Mouse (Mus musculus) brain, adult 2 months (tissue): ENCODE results near the gene Ppp2r3a.

Experiments used
- DNase-seq: peaks from one replicate; pipeline ENCODE4 v3.0.0; 2011; ENCODE audit warnings: low read depth, low spot score

Ppp2r3a gene

GRCm38 (mm10) chr9:101251644-101252337 is at the start of gene Ppp2r3a:
Gene Ppp2r3a (minus strand): TSS chr9:101251795.
- peak; percentile 95 for DNase-seq

GRCm38 (mm10) chr9:101300441-101300935 is 48.9 kb upstream of the Ppp2r3a start:
- DNase-seq: no peak

GRCm38 (mm10) chr9:101291676-101292660 is 40.4 kb upstream of the Ppp2r3a start:
- DNase-seq: peak; percentile 46

- DNase-seq: no peak
Measured at GRCm38 (mm10) chr9:101290876-101291275, 39.3 kb upstream of the Ppp2r3a start.

- DNase-seq: no peak
Measured at GRCm38 (mm10) chr9:101289750-101290149, 38.2 kb upstream of the Ppp2r3a start.

GRCm38 (mm10) chr9:101288901-101289647 is 37.5 kb upstream of the Ppp2r3a start:
- DNase-seq: no peak

GRCm38 (mm10) chr9:101286766-101287165 is 35.2 kb upstream of the Ppp2r3a start:
- peak; percentile 51 for DNase-seq

GRCm38 (mm10) chr9:101284049-101284448 is 32.5 kb upstream of the Ppp2r3a start:
- no peak for DNase-seq

GRCm38 (mm10) chr9:101282651-101283050 is 31.1 kb upstream of the Ppp2r3a start:
- no peak for DNase-seq

- no peak for DNase-seq
Measured at GRCm38 (mm10) chr9:101281906-101282305, 30.3 kb upstream of the Ppp2r3a start.

- DNase-seq: no peak
Measured at GRCm38 (mm10) chr9:101281326-101281725, 29.7 kb upstream of the Ppp2r3a start.

GRCm38 (mm10) chr9:101280867-101281266 is 29.3 kb upstream of the Ppp2r3a start:
- no peak for DNase-seq

- no peak for DNase-seq
Measured at GRCm38 (mm10) chr9:101280211-101280610, 28.6 kb upstream of the Ppp2r3a start.

- DNase-seq: no peak
Measured at GRCm38 (mm10) chr9:101272715-101273114, 21.1 kb upstream of the Ppp2r3a start.

GRCm38 (mm10) chr9:101270020-101270419 is 18.4 kb upstream of the Ppp2r3a start:
- DNase-seq: no peak

- no peak for DNase-seq
Measured at GRCm38 (mm10) chr9:101266043-101266442, 14.4 kb upstream of the Ppp2r3a start.

- DNase-seq: peak; percentile 79
Measured at GRCm38 (mm10) chr9:101265546-101265945, 14.0 kb upstream of the Ppp2r3a start.

- DNase-seq: no peak
Measured at GRCm38 (mm10) chr9:101262815-101263214, 11.2 kb upstream of the Ppp2r3a start.

- DNase-seq: peak; percentile 36
Measured at GRCm38 (mm10) chr9:101261989-101262571, 10.5 kb upstream of the Ppp2r3a start.

GRCm38 (mm10) chr9:101261443-101261842 is 9.8 kb upstream of the Ppp2r3a start:
- no peak for DNase-seq

GRCm38 (mm10) chr9:101253136-101253535 is 1.5 kb upstream of the Ppp2r3a start:
- DNase-seq: no peak
